Mouse (Mus musculus): Measurements from ENCODE around the gene Gm4969.

DNA sequence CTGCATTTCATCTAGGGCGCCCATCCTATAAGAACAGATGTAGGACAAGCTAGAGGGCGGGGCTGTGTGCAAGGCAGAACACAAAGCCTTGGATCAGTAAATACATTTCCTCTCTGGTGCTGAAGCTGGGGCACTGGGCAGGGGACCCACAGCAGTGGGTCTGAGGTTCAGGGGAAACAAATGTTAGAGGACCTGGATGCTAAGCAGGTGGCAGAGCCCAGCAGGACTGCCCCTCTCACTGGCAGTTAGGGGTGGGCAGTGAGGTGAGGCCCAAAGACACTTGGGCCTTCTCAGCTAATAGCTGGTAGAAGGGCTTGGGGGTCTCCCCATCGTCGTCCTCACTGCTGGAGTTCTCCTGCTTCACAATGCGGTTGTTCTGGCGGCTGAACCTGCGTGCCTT lies 19.4 kb downstream of the Gm4969 start:
- no peak for TF ChIP-seq CTCF (IDR thresholded peaks at IDR 0.05; ENCODE audit: extremely low read depth, insufficient read depth, low read length)
- no peak for TF ChIP-seq POLR2A (IDR thresholded peaks at IDR 0.05; ENCODE audit: extremely low read depth, insufficient read depth, low read length)

All from cortical plate, adult 2 months (tissue).